Mouse (Mus musculus) embryonic fibroblast, embryonic 13.5 days (primary cell): ENCODE measurements around the gene Dpp6.

Experiments used
- CTCF ChIP-seq: IDR thresholded peaks from 2 replicates; pipeline ENCODE4 v1.5.1; 2011; ENCODE audit warnings: mild to moderate bottlenecking, control low read depth, low read length, moderate library complexity, borderline replicate concordance; ENCODE audit not compliant: insufficient read depth
- POLR2A ChIP-seq: IDR thresholded peaks from 2 replicates; pipeline ENCODE4 v1.6.1; 2011; ENCODE audit warnings: low read depth, mild to moderate bottlenecking, control low read depth, low read length, moderate library complexity

DNA sequence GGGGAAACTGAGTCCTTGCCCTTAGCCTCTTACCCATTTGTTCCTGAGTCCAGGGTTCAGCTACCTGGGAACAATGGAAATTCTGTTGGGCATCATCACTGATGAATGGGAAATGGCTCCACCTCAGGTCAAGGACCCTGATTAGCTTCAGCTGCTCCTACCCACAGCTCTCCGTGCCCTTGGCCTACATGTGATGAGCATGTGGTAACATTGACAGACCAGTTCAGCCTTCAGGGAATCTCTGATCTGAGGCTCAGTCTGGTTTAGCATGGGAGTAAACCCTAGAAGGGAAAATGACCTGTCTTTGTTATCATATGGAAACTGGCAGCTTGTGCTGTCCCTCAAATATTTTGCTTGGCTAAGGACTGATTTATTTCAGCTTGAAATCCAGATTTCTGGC, 640.7 kb downstream of the Dpp6 start:
- TF ChIP-seq POLR2A (no peak), CTCF (no peak)
